Mouse (Mus musculus) bone marrow, adult 2 months (tissue): ENCODE data around the gene Cfap300.

Source experiments
- CTCF ChIP-seq: fragments of 200-500 bp; IDR thresholded peaks from 2 replicates; pipeline ENCODE4 v1.5.1; 2011; ENCODE audit warnings: low read length, control low read depth; ENCODE audit not compliant: control insufficient read depth, insufficient read depth
- POLR2A ChIP-seq: fragments of 200-500 bp; IDR thresholded peaks from 2 replicates; pipeline ENCODE4 v1.6.1; 2011; ENCODE audit warnings: low read depth, mild to moderate bottlenecking, control low read depth, low read length, borderline replicate concordance; ENCODE audit not compliant: control insufficient read depth

DNA sequence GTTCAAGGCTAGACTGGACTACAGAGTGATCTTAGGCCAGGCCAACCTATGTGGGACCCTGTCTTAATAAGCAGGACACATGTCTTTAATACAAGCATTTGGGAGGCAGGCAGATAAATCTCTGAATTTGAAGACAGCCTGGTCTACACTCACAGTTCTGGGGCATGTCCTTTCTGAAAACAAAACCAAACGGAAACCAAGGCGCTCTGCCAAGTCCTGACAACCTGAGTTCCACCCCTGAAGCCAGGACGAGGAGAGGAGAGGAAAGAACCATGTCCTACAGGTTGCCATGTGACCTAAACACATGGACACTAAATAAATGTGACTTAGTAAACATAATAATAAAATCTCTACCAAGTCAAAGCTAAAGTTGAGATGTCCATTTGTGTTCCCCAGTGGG lies 50.0 kb downstream of the Cfap300 start:
- no peak for TF ChIP-seq CTCF
- TF ChIP-seq POLR2A: no peak
